Mouse (Mus musculus) forebrain, embryonic 11.5 days (tissue): ENCODE data around the gene Ubxn6. TPM values are rescaled to one million over a fixed set of nuclear protein-coding genes. Genes with fewer than 3 reads are reported as not detected.
A peak's percentile ranks its signal among the peaks of the same experiment; 100 is the strongest.
"Not testable (repeated sequence)": the region's sequence is repeated elsewhere in the genome, so short reads cannot be mapped to it uniquely, and the experiment has no call there.

Source experiments
- ATAC-seq: fragments of 200-750 bp; cut with Nextera tagmentation; replicated peaks from 2 replicates; pipeline ENCODE4 v1.8.0; 2017; ENCODE audit warnings: moderate TSS enrichment; ENCODE audit not compliant: low FRiP score
- DNase-seq: peaks from one replicate; pipeline ENCODE4 v3.0.0-alpha.2; 2017; ENCODE audit warnings: low spot score
- H3K27ac ChIP-seq: fragments of 300-500 bp; sonication (generic); 2 replicates; pipeline ENCODE4 v1.5.1; 2014; ENCODE audit warnings: low read depth, low read length
- H3K27me3 ChIP-seq: fragments of 300-500 bp; sonication (generic); 2 replicates; pipeline ENCODE4 v1.6.1; 2014; ENCODE audit warnings: mild to moderate bottlenecking, low read length, mixed read lengths; ENCODE audit not compliant: control insufficient read depth, insufficient read depth
- H3K36me3 ChIP-seq: fragments of 300-500 bp; sonication (generic); 2 replicates; pipeline ENCODE4 v1.6.1; 2014; ENCODE audit warnings: mild to moderate bottlenecking, low read length, moderate library complexity, mixed read lengths; ENCODE audit not compliant: control insufficient read depth, insufficient read depth
- H3K4me1 ChIP-seq: fragments of 300-500 bp; sonication (generic); replicated peaks from 2 replicates; pipeline ENCODE4 v1.6.1; 2014; ENCODE audit warnings: low read length, mixed read lengths; ENCODE audit not compliant: control insufficient read depth, insufficient read depth
- H3K4me2 ChIP-seq: fragments of 300-500 bp; sonication (generic); 2 replicates; pipeline ENCODE4 v1.6.1; 2014; ENCODE audit warnings: low read depth, mild to moderate bottlenecking, low read length, moderate library complexity, mixed read lengths; ENCODE audit not compliant: severe bottlenecking
- H3K4me3 ChIP-seq: fragments of 300-500 bp; sonication (generic); 2 replicates; pipeline ENCODE4 v1.5.1; 2014; ENCODE audit warnings: low read depth, low read length
- H3K9ac ChIP-seq: fragments of 300-500 bp; sonication (generic); 2 replicates; pipeline ENCODE4 v1.6.1; 2014; ENCODE audit warnings: low read length
- H3K9me3 ChIP-seq: fragments of 300-500 bp; sonication (generic); 2 replicates; pipeline ENCODE4 v1.6.1; 2016; ENCODE audit warnings: low read length, mixed read lengths; ENCODE audit not compliant: control insufficient read depth
- WGBS: fragments of 180-500 bp; shearing (Covaris S2); extraction: QIAGEN DNeasy Blood & Tissue Kit; methylation state at CpG from one replicate; pipeline ENCODE4 v1.1.7; 2014; 5-methylcytosine and 5-hydroxymethylcytosine counted together
- polyA plus RNA-seq: library from polyadenylated mRNA; unstranded; fragments of >200 nt; fragmentation: Nextera tagmentation; extraction: Ambion mirVana; gene quantifications from 2 replicates; pipeline ENCODE4 v1.2.1, GENCODE M21; 2014

Gene Ubxn6
- polyA plus RNA-seq, 1 experiment from 2014 or later, result 43.2 TPM

DNA sequence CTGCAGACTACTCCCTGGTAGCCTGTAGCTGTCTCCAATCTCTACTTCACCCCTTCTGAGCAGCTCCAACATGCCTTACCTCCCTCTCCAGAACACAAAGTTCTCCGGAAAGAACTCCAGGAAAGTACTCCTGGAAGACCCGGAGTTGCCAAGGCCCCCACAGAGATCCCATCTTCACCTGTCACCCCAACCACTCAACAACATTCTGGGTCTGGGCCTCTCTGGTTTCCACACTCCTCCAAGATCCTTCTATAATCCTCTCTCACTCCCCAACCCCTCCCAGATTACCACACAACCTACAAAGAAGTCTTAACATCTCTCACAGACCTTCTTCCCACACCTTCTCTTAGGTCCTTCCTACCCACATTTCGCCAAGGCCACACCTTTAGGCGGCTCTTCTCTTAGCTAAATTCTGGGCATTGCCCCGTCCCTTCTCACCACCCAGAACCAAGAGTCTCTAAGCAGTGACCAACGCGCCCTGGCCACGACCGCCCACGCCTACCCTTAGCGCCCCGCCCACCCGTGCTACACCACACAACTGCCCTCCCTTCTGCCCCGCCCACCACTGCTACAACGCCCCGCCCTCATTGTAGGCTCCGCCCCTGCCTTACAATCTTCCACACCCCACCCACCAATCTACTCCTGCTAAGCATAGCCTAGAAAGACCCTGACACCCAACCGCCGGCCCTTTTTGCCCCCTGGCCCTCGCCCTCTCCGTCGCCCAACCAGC lies 566 bp downstream of the Ubxn6 start:
- Histone ChIP-seq H3K9me3 (no peaks in the 10 kb centered on the region), H3K4me3 (peak overlapping the region; percentile 58), H3K27ac (peak overlapping the region; percentile 91), H3K4me2 (peak overlapping the region; percentile 57), H3K27me3 (no peaks in the 10 kb centered on the region), H3K4me1 (peaks cover 13% of the 10 kb centered on the region; the same call in 1 of the 2 replicates), H3K9ac (peak overlapping the region; percentile 77), H3K36me3 (peaks cover 9% of the 10 kb centered on the region; the same call in 1 of the 2 replicates)
- ATAC-seq (peak; percentile 23), DNase-seq (peak; percentile 92)
- 8% methylated on average over 22 of the region's 22 CpGs for WGBS

DNA sequence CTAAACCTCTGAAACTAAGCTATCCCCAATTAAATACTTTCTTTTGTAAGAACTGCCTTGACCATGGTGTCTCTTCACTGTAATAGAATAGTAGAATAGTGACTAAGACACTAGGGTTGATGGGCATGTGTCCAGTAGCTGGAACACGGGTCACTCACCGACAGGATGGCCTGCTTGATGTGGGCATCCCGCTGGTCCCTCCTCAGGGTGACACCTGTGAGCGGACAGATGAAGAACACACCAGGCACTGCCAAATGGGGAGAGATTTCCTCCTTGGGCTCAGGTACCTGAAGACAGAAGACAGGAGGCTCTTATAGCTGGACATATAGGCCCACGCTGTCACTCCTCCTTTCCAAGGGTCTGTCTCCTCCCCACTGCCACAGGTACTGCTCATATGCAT lies 2.6 kb downstream of the Ubxn6 start:
- Histone ChIP-seq H3K4me3 (no peak overlapping the region), H3K9ac (no peak overlapping the region), H3K36me3 (peaks cover 19% of the 10 kb centered on the region; the same call in 1 of the 2 replicates), H3K27ac (no peak overlapping the region), H3K9me3 (no peaks in the 10 kb centered on the region), H3K4me2 (no peak overlapping the region), H3K4me1 (peaks cover 13% of the 10 kb centered on the region; the same call in 1 of the 2 replicates), H3K27me3 (no peaks in the 10 kb centered on the region)
- no peak for ATAC-seq
- DNase-seq, result no peak
- 87% methylated on average over 5 of the region's 5 CpGs for WGBS

DNA sequence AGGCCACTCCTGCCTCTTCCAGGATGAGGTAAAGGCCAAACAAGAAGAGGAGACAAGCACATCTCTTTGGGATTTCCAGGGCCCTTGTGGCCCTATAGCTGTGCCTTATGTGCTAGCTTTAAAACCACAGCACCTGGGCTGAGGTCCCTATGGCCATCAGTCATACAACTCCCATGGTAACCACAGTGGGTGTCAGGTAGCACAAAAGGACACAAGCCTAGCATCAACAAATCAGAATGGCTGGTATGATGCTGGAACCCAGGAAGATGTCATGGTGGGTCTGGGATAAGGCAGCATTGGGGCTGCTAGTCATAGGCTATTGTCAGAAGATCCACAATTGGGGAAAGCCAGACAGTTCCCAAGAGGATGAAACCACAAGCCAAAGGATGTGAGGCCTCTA lies 3.7 kb downstream of the Ubxn6 start:
- H3K27me3 ChIP-seq, result no peaks in the 10 kb centered on the region
- no peaks in the 10 kb centered on the region for H3K9me3 ChIP-seq
- peaks cover 13% of the 10 kb centered on the region; the same call in 1 of the 2 replicates for H3K4me1 ChIP-seq
- H3K36me3 ChIP-seq, result peaks cover 22% of the 10 kb centered on the region; the same call in 1 of the 2 replicates
- DNase-seq (no peak), ATAC-seq (no peak)
- H3K4me3 ChIP-seq, result no peak overlapping the region
- H3K9ac ChIP-seq, result no peak overlapping the region
- no peak overlapping the region for H3K27ac ChIP-seq
- H3K4me2 ChIP-seq, result no peak overlapping the region

DNA sequence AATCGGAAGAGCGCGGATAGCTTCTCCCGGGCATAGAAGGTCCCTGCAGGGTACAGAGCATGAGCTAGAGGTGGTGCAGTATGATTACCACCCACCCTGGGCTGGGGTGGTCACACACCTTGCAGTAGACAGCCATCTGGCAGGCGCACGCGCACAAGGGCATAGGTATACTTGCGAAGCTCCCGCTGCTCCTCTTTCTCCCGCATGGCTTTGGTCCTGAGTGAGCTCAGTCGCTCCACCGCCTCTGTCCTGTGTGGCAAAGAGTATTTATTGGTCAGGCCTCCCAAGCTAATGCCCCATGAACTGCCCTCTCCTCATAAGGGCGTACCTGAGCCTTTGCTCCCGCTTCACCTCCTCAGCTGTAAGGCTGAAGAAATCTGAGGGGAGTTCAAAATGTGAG lies 5.8 kb downstream of the Ubxn6 start:
- H3K9ac ChIP-seq, result no peak overlapping the region
- 0 out of 2 replicates have a peak, but pooled peaks cover 3% of the 10 kb centered on the region for H3K4me1 ChIP-seq
- ATAC-seq, result no peak
- no peak overlapping the region for H3K4me3 ChIP-seq
- H3K27ac ChIP-seq, result no peak overlapping the region
- H3K9me3 ChIP-seq, result no peaks in the 10 kb centered on the region
- no peak overlapping the region for H3K4me2 ChIP-seq
- H3K27me3 ChIP-seq, result no peaks in the 10 kb centered on the region
- no peak for DNase-seq
- WGBS, result 94% methylated on average over 14 of the region's 14 CpGs
- H3K36me3 ChIP-seq, result peaks cover 40% of the 10 kb centered on the region

DNA sequence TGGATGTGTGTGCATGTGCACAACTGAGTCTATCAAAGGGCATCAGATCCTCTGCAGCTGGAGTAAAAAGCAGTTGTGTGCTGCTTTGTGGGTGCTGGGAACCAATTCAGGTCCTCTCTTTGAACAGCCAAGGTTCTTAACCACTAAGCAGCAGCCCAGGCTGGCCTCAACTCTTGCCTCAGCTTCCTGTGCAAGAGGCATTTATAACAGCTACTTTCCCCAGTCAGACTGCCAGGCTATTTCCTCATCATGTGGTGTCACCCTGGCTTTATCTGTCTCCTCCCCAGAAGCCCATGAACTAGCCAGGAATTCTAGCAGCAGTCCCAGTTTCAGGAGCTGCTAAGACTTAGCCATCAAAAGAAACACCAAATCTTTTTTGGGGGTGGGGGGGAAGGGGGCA lies 8.4 kb downstream of the Ubxn6 start:
- no peak overlapping the region for H3K4me2 ChIP-seq
- H3K4me3 ChIP-seq, result no peak overlapping the region
- no peaks in the 10 kb centered on the region for H3K4me1 ChIP-seq
- no peaks in the 10 kb centered on the region for H3K27me3 ChIP-seq
- H3K9me3 ChIP-seq, result no peaks in the 10 kb centered on the region
- no peak overlapping the region for H3K27ac ChIP-seq
- DNase-seq (no peak), ATAC-seq (no peak)
- no peak overlapping the region for H3K9ac ChIP-seq
- H3K36me3 ChIP-seq, result peaks cover 60% of the 10 kb centered on the region

DNA sequence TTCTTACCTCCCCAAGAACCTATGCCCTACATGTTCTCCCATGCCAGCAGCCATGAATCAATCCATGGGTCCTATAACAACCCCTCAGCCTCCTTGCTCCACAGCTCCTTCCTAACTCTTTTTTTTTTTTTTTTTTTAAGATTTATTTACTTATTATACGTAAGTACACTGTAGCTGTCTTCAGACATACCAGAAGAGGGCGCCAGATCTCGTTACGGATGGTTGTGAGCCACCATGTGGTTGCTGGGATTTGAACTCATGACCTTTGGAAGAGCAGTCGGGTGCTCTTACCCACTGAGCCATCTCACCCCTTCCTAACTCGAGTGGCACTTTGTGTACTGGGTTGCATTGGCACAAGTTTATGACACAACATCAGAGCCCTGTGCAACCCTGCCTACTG lies 9.1 kb downstream of the Ubxn6 start:
- not testable (repeated sequence) for H3K9ac ChIP-seq, ATAC-seq, H3K9me3 ChIP-seq, DNase-seq, H3K4me3 ChIP-seq, H3K4me1 ChIP-seq, H3K27me3 ChIP-seq, H3K27ac ChIP-seq, H3K4me2 ChIP-seq
- H3K36me3 ChIP-seq, result peaks cover 66% of the 10 kb centered on the region
- 86% methylated on average over 6 of the region's 6 CpGs for WGBS

DNA sequence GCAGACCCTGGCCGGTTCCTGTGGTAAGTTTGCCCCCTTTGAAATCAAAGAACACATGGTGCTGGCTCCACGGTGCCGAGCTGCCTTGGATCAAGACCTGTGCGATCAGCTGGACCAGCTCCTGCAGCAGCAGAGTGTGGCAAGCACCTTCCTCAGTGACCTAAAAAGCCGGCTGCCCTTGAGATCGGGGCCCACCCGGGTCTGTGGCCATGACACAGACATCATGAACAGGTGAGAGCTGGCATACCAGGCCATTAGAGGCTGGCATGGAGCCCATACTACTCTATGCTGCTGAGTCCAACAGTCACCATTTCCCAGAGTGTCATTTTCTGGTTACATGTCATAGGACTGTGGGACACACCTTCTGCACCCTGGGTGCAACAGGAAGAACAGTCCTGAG lies 12.7 kb downstream of the Ubxn6 start:
- no peak overlapping the region for H3K27ac ChIP-seq
- ATAC-seq (no peak), DNase-seq (no peak)
- no peak overlapping the region for H3K4me3 ChIP-seq
- no peaks in the 10 kb centered on the region for H3K9me3 ChIP-seq
- no peaks in the 10 kb centered on the region for H3K27me3 ChIP-seq
- peaks cover 75% of the 10 kb centered on the region for H3K36me3 ChIP-seq
- no peak overlapping the region for H3K9ac ChIP-seq
- WGBS, result 95% methylated on average over 7 of the region's 7 CpGs
- H3K4me1 ChIP-seq, result no peaks in the 10 kb centered on the region
- no peak overlapping the region for H3K4me2 ChIP-seq

DNA sequence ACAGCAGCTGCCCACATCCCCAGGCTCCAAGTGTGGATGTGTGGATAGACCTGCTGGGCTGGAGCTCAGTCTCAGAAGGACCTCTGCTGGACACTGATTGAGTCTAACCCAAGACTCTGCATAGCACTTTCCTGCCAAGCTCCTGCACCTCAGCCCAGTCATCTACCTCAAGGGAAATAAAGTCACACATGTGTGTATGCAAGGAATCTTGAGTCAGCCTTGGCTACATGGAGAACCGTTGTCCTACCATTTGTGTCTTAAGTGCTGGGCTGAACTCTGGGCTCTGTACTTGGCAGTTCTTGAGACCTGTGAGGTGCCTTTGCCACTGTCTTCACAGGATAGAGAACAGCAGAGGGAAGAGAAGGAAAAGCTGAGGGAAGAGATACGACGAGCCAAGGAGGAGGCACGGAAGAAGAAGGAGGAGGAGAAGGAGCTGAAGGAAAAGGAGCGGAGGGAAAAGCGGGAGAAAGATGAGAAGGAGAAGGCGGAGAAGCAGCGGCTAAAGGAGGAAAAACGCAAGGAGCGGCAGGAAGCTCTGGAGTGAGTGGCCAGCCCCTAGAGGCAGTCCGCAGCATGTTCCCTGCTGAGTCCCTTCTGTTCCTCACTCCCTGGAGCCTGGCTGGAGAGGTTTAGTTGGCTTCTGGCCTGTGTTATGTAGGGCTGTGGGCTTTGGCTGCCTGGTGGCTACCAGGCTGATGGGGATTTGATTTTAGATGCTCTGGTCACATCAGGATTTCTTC lies 17.3 kb downstream of the Ubxn6 start:
- 84% methylated on average over 11 of the region's 11 CpGs for WGBS
- no peak overlapping the region for H3K4me2 ChIP-seq
- ATAC-seq, result no peak
- DNase-seq, result no peak
- H3K9ac ChIP-seq, result no peak overlapping the region
- H3K27me3 ChIP-seq, result no peaks in the 10 kb centered on the region
- no peaks in the 10 kb centered on the region for H3K9me3 ChIP-seq
- no peak overlapping the region for H3K4me3 ChIP-seq
- peaks cover 47% of the 10 kb centered on the region for H3K36me3 ChIP-seq
- no peaks in the 10 kb centered on the region for H3K4me1 ChIP-seq
- H3K27ac ChIP-seq, result no peak overlapping the region
